Mouse (Mus musculus): ENCODE measurements around the gene Limd2. TPM values are rescaled to one million over a fixed set of nuclear protein-coding genes. Genes with fewer than 3 reads are reported as not detected.
A peak's percentile ranks its signal among the peaks of the same experiment; 100 is the strongest.
"Not testable (repeated sequence)": the region's sequence is repeated elsewhere in the genome, so short reads cannot be mapped to it uniquely, and the experiment has no call there.

The Limd2 gene
- 378 and 399 TPM in 2 replicates for polyA plus RNA-seq (2015; fragmentation: Nextera tagmentation; extraction: Ambion mirVana)

DNA sequence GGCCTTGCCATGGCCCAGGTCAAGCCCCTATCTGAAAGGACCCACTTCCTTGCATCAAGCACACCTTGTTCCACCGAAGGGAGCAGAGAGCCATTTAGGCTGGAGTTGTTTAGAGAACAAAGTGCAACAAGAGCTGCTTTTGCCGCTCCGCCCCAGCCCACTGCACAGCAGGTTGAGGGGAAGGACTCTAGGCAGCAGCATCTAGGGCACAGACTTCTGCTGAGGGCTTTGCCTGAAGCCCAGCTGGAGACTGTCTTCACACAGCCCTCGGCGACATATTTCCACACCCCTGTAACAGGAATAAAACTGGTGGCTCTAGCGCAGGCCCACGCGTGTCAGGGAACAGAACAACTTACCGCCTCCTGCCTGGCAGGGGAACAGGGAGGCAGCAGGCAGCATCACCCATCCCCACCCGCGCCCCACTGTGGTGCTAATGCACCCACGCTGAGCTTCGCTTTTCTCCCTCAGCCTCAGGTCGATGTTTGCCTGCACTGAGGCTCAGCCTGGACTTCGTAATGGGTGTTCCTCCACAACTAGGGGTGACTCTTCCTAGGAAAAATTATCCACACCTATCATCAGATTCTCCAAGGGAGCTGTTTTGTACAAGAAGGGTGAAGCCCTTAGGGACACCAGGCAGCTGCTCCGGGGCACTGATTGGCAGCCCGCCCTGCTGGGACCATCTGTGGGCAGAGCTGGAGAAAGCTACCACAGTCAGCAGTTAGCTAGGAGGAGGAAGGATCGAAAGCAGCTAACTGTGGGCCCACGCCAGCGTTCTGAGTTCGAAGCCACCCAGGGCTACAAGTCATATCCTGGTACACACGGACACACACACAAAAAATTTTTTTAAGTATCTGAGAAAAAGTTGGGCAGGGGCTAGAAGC, at the start of gene Limd2, which contains the start of gene Gm10840:
Gene Limd2 (minus strand): TSS at position 20 of the 881 bp plus-strand sequence.
Gene Gm10840 (plus strand): TSS at position 10 of the 881 bp plus-strand sequence.
- peak within 1 kb of the TSS; percentile 87 for H3K4me3 ChIP-seq
- ATAC-seq (ENCODE audit: low FRiP score, low read depth): peak; percentile 25; the same call in 1 of the 2 replicates
- H3K9me3 ChIP-seq: no peaks in the 10 kb centered on the region
- peak within 1 kb of the TSS; percentile 97 for H3K4me2 ChIP-seq (replicated peaks)
- peaks cover 48% of the 10 kb centered on the region for H3K4me1 ChIP-seq
- H3K27ac ChIP-seq: peak within 1 kb of the TSS; percentile 99
- 27% methylated on average over 22 of the region's 22 CpGs for WGBS
- peak within 1 kb of the TSS; percentile 96 for H3K9ac ChIP-seq
- peaks cover 64% of the 10 kb centered on the region for H3K36me3 ChIP-seq
- H3K27me3 ChIP-seq: no peaks in the 10 kb centered on the region

DNA sequence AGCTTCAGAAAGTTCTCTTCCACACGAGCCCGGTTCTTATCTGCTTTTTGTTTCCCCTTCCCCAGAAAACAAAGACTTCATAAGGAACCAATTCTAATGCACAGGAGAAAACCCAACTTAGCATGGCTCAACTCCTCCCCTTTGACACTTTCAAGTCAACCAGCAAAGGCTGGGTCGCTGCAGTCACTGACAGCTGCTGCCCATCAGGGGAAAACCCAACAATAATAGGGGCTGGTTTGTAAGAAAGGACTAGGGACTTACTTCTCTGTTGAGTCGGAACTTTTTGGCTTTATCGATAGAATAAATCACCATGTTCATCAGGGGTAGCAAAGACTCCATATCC, 41.4 kb upstream of the Limd2 start, which contains the start of gene Strada:
Gene Strada (minus strand): TSS at position 46 of the 343 bp plus-strand sequence.
- Histone ChIP-seq H3K27me3 (no peaks in the 10 kb centered on the region), H3K4me1 (no peaks in the 10 kb centered on the region), H3K9ac (no peak within 1 kb of the TSS), H3K4me2 (replicated peaks) (no peak within 1 kb of the TSS), H3K4me3 (no peak within 1 kb of the TSS), H3K27ac (no peak within 1 kb of the TSS), H3K36me3 (peaks cover 82% of the 10 kb centered on the region), H3K9me3 (no peaks in the 10 kb centered on the region)
- ATAC-seq (ENCODE audit: low FRiP score, low read depth): no peak
- 90% methylated on average over 5 of the region's 5 CpGs for WGBS

DNA sequence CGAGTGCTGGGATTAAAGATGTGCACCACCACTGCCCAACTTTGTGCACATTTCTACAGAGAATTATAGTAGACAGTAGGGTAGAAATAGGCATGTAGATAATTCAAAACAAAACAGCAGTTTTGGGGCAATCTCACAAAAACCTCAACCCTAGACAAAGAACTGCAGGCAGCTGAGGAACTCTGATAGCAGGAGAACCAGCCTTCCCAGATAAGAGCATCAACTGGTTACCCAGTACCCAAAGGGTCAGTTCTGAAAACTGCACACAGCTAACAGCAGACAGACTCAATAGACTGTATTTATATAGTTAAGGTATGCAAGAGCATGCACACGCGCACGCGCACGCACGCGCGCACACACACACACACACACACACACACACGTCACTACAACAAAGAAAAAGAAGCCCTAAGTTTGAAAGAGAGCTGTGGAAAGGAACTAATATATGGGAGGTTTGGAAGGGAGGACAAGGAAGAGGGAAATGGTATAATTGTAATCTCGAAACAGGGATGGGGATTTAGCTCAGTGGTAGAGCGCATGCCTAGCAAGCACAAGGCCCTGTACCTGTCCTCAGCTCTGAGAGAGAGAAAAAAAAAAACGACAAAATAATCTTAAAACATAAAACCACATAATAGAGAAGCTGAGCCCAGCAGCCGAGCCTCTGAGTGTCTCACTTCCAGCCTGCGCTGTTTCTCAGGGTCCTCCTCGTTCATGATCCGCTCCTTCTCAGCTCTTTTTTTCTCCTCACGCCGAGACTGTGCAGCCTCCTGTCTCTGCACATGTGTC, 40.9 kb upstream of the Limd2 start:
- Histone ChIP-seq H3K4me3 (no peak overlapping the region), H3K27ac (no peak overlapping the region), H3K36me3 (peaks cover 82% of the 10 kb centered on the region), H3K27me3 (no peaks in the 10 kb centered on the region), H3K9me3 (no peaks in the 10 kb centered on the region), H3K9ac (no peak overlapping the region), H3K4me1 (no peaks in the 10 kb centered on the region), H3K4me2 (replicated peaks) (no peak overlapping the region)
- no peak for ATAC-seq (ENCODE audit: low FRiP score, low read depth)
- 95% methylated on average over 19 of the region's 19 CpGs for WGBS

GRCm38 (mm10) chr11:106200756-106201155, 40.1 kb upstream of the Limd2 start:
- Histone ChIP-seq H3K4me2 (replicated peaks) (no peak overlapping the region), H3K9me3 (no peaks in the 10 kb centered on the region), H3K4me1 (no peaks in the 10 kb centered on the region), H3K27me3 (no peaks in the 10 kb centered on the region), H3K27ac (no peak overlapping the region), H3K9ac (no peak overlapping the region), H3K36me3 (peaks cover 78% of the 10 kb centered on the region), H3K4me3 (no peak overlapping the region)
- 84% methylated on average over 6 of the region's 6 CpGs for WGBS
- ATAC-seq (ENCODE audit: low FRiP score, low read depth): no peak

GRCm38 (mm10) chr11:106199997-106200396, 39.3 kb upstream of the Limd2 start:
- H3K27me3 ChIP-seq; H3K9ac ChIP-seq; H3K27ac ChIP-seq; H3K4me2 ChIP-seq (replicated peaks); ATAC-seq (ENCODE audit: low FRiP score, low read depth); H3K9me3 ChIP-seq; H3K4me1 ChIP-seq; H3K4me3 ChIP-seq: not testable (repeated sequence)
- 90% methylated on average over 7 of the region's 7 CpGs for WGBS
- H3K36me3 ChIP-seq: peaks cover 71% of the 10 kb centered on the region

GRCm38 (mm10) chr11:106198277-106198676, 37.6 kb upstream of the Limd2 start:
- no peak for ATAC-seq (ENCODE audit: low FRiP score, low read depth)
- whole genome bisulfite sequencing: 89% methylated on average over 4 of the region's 4 CpGs
- no peaks in the 10 kb centered on the region for H3K27me3 ChIP-seq
- H3K27ac ChIP-seq: no peak overlapping the region
- H3K4me2 ChIP-seq (replicated peaks): no peak overlapping the region
- H3K4me3 ChIP-seq: no peak overlapping the region
- H3K36me3 ChIP-seq: peaks cover 56% of the 10 kb centered on the region
- H3K4me1 ChIP-seq: no peaks in the 10 kb centered on the region
- no peaks in the 10 kb centered on the region for H3K9me3 ChIP-seq
- no peak overlapping the region for H3K9ac ChIP-seq

DNA sequence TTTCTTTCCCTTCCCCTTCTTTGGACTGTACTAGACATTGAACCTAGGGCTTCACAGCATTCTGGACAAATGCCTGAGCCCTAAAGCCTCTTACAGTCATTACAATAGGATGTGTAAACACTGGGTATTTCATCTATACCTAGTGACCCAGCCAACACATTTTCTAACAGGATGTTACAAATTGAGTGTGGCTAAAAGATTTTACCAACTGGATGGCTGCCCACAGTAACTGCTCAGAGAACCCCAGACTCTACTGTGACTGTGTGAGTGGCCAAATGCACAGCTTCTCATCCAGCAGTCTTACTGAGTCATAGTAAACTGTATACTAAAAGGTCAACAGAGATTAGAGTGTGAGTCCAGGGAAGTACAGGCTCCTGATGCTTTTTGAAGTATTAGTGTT, 34.7 kb upstream of the Limd2 start:
- Histone ChIP-seq H3K4me1 (peaks cover 7% of the 10 kb centered on the region), H3K9me3 (no peaks in the 10 kb centered on the region), H3K36me3 (peaks cover 29% of the 10 kb centered on the region), H3K27ac (no peak overlapping the region), H3K4me2 (replicated peaks) (no peak overlapping the region), H3K9ac (no peak overlapping the region), H3K4me3 (no peak overlapping the region), H3K27me3 (no peaks in the 10 kb centered on the region)
- ATAC-seq (ENCODE audit: low FRiP score, low read depth): no peak

GRCm38 (mm10) chr11:106194891-106195290, 34.2 kb upstream of the Limd2 start:
- no peak overlapping the region for H3K4me2 ChIP-seq (replicated peaks)
- no peaks in the 10 kb centered on the region for H3K9me3 ChIP-seq
- ATAC-seq (ENCODE audit: low FRiP score, low read depth): no peak
- H3K27me3 ChIP-seq: no peaks in the 10 kb centered on the region
- H3K27ac ChIP-seq: no peak overlapping the region
- 92% methylated on average over 7 of the region's 7 CpGs for WGBS
- peaks cover 7% of the 10 kb centered on the region for H3K4me1 ChIP-seq
- H3K9ac ChIP-seq: no peak overlapping the region
- H3K36me3 ChIP-seq: peaks cover 27% of the 10 kb centered on the region
- H3K4me3 ChIP-seq: no peak overlapping the region

DNA sequence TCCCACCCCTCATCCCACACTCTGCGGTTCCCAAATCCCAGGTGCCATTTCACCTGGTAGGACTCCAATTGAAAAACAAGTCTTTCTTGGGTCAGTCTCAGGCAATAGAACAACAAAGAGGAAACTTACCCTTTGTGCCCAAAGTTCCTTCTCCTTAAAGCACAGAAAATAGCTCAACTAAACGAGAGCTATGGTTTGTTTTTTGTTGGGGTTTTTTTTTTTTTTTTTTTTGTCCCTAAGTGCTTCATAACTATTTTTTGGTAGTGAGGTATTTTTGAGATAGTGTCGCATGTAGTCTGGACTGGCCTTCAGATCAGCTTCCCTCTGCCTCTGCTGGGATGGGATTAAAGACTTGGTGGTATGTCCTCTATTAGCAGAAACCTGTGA, 33.5 kb upstream of the Limd2 start:
- ATAC-seq (ENCODE audit: low FRiP score, low read depth): no peak
- H3K27me3 ChIP-seq: no peaks in the 10 kb centered on the region
- peak overlapping the region; percentile 75 for H3K27ac ChIP-seq
- WGBS: 33% methylated on average over 3 of the region's 3 CpGs
- no peaks in the 10 kb centered on the region for H3K9me3 ChIP-seq
- H3K9ac ChIP-seq: peak overlapping the region; percentile 60
- peak overlapping the region; percentile 77 for H3K4me3 ChIP-seq
- peaks cover 24% of the 10 kb centered on the region for H3K36me3 ChIP-seq
- peaks cover 7% of the 10 kb centered on the region for H3K4me1 ChIP-seq
- peak overlapping the region; percentile 65 for H3K4me2 ChIP-seq (replicated peaks)

DNA sequence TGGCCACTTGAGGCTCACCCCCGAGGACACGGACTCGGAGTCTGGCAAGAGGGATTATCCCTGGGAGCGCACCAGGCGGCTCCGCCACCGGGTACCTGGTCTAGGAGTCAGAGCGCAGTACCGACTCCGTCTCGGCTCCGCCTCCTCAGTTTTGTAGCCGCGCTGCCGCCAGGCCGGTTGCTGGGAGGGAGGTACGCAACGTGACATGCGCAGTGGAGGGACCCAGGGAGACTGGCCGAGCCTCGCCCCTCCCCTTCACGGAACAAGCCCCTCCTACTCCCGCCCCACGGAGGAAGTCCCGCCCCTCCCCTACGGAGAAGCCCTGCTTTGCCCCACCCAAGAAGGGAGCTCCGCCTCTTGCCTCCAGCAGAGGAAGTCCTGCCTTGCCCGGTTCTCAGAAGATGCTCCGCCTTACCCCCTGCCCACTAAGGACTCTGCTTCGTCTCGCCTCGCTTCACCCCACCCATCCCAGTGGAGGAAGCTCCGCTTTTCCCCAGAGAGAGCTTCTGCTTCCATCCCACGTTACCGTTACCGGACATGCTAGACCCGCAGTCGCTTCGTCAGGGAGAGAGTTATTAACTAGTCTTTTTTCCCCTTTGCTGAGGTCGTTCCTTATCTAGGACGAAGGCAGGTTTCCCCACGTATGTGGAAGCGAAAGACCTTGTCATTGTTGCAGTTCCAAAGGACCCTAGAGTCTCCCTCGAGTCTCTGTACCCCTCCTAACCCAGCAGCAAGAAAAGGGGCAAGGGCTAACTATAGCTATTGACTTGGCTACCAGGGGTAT, 32.9 kb upstream of the Limd2 start:
- Histone ChIP-seq H3K4me1 (peaks cover 7% of the 10 kb centered on the region), H3K9me3 (no peaks in the 10 kb centered on the region), H3K9ac (peak overlapping the region; percentile 81), H3K27ac (peak overlapping the region; percentile 81), H3K27me3 (no peaks in the 10 kb centered on the region), H3K36me3 (peaks cover 22% of the 10 kb centered on the region), H3K4me3 (peak overlapping the region; percentile 77), H3K4me2 (replicated peaks) (peak overlapping the region; percentile 65)
- under 1% methylated on average over 43 of the region's 44 CpGs for WGBS
- ATAC-seq (ENCODE audit: low FRiP score, low read depth): peak; percentile 96

DNA sequence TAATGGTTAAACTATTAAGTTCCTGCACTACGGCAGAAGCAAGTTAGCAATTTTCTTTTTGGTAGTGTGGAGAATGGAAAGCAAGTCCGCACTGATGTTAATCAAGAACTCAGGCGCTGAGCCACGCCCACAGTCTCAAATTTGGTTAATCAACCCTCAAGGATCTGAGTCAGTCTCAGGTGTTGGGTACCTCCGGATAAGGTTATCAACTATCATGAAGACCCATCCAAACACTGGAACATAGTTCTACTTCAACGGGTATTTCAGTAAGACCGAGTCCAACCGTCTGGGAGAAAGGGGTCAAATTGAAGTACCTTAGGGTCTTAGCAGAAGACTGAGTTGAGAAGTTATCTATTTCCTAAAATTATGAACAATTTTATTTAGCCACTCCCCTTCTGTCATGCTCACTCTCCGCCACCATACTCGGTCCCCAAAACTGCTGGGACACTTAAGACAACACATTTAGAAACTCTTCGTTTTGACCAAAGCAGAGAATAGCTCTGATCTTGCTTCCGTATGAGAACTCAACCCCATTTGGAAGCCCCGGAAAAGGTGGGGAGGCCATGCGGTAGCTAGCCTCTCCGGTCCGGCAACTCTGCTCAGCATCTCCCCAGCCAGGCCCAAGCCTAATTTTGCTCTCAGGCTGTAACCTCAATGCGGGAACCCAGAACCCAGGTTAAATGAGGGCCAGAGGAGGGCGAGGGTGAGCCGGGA, 32.2 kb upstream of the Limd2 start:
- peaks cover 7% of the 10 kb centered on the region for H3K4me1 ChIP-seq
- H3K27me3 ChIP-seq: no peaks in the 10 kb centered on the region
- no peaks in the 10 kb centered on the region for H3K9me3 ChIP-seq
- peak; percentile 70 for ATAC-seq (ENCODE audit: low FRiP score, low read depth)
- 10% methylated on average over 19 of the region's 19 CpGs for WGBS
- H3K27ac ChIP-seq: peak overlapping the region; percentile 81
- H3K36me3 ChIP-seq: peaks cover 14% of the 10 kb centered on the region
- peak overlapping the region; percentile 77 for H3K4me3 ChIP-seq
- peak overlapping the region; percentile 65 for H3K4me2 ChIP-seq (replicated peaks)
- peak overlapping the region; percentile 81 for H3K9ac ChIP-seq

Data from limb, embryonic 13.5 days (tissue).